Mouse (Mus musculus) midbrain, embryonic 11.5 days (tissue): Measurements from ENCODE around the gene Gm20518. TPM values are rescaled to one million over a fixed set of nuclear protein-coding genes. Genes with fewer than 3 reads are reported as not detected.
A peak's percentile ranks its signal among the peaks of the same experiment; 100 is the strongest.

Source experiments
- ATAC-seq: fragments of 200-750 bp; cut with Nextera tagmentation; 2 replicates; pipeline ENCODE4 v1.8.0; 2017; ENCODE audit warnings: moderate TSS enrichment, moderate library complexity; ENCODE audit not compliant: low FRiP score
- DNase-seq: peaks from one replicate; pipeline ENCODE4 v3.0.0; 2015; ENCODE audit warnings: low spot score; ENCODE audit errors: missing footprints
- H3K27ac ChIP-seq: fragments of 300-500 bp; sonication (generic); 2 replicates; pipeline ENCODE4 v1.5.1; 2014; ENCODE audit warnings: low read depth, low read length
- H3K27me3 ChIP-seq: fragments of 300-500 bp; sonication (generic); 2 replicates; pipeline ENCODE4 v1.6.1; 2014; ENCODE audit warnings: mild to moderate bottlenecking, low read length, moderate library complexity, mixed read lengths; ENCODE audit not compliant: control insufficient read depth, insufficient read depth
- H3K36me3 ChIP-seq: fragments of 300-500 bp; sonication (generic); 2 replicates; pipeline ENCODE4 v1.6.1; 2014; ENCODE audit warnings: mild to moderate bottlenecking, low read length, moderate library complexity, mixed read lengths; ENCODE audit not compliant: control insufficient read depth, insufficient read depth
- H3K4me1 ChIP-seq: fragments of 300-500 bp; sonication (generic); 2 replicates; pipeline ENCODE4 v1.6.1; 2014; ENCODE audit warnings: low read length; ENCODE audit not compliant: control insufficient read depth, insufficient read depth
- H3K4me2 ChIP-seq: fragments of 300-500 bp; sonication (generic); 2 replicates; pipeline ENCODE4 v1.6.1; 2014; ENCODE audit warnings: mild to moderate bottlenecking, moderate library complexity
- H3K4me3 ChIP-seq: fragments of 300-500 bp; sonication (generic); 2 replicates; pipeline ENCODE4 v1.5.1; 2014; ENCODE audit warnings: low read depth, low read length
- H3K9ac ChIP-seq: fragments of 300-500 bp; sonication (generic); 2 replicates; pipeline ENCODE4 v1.6.1; 2014; ENCODE audit warnings: low read length
- H3K9me3 ChIP-seq: fragments of 300-500 bp; sonication (generic); 2 replicates; pipeline ENCODE4 v1.6.1; 2016; ENCODE audit warnings: low read length; ENCODE audit not compliant: control insufficient read depth
- WGBS: fragments of 180-500 bp; shearing (Covaris S2); extraction: QIAGEN DNeasy Blood & Tissue Kit; methylation state at CpG from one replicate; pipeline ENCODE4 v1.1.7; 2014; 5-methylcytosine and 5-hydroxymethylcytosine counted together
- polyA plus RNA-seq: library from polyadenylated mRNA; unstranded; fragments of >200 nt; fragmentation: Nextera tagmentation; extraction: Ambion mirVana; gene quantifications from 2 replicates; pipeline ENCODE4 v1.2.1, GENCODE M21; 2014

Gm20518 gene
- polyA plus RNA-seq, 1 experiment from 2014 or later: 0.16 TPM

- no peak for ATAC-seq
- WGBS: 85% methylated on average over 6 of the region's 6 CpGs
- no peaks in the 10 kb centered on the region for H3K9me3 ChIP-seq
- no peaks in the 10 kb centered on the region for H3K27me3 ChIP-seq
- H3K36me3 ChIP-seq: no peaks in the 10 kb centered on the region
- H3K27ac ChIP-seq: no peak overlapping the region
- H3K9ac ChIP-seq: peak overlapping the region; percentile 99
- peaks cover 16% of the 10 kb centered on the region for H3K4me1 ChIP-seq
- peak overlapping the region; percentile 94 for H3K4me3 ChIP-seq
- peak; percentile 77 for DNase-seq
- H3K4me2 ChIP-seq: peak overlapping the region; percentile 71
These were observed 1.7 kb downstream of the Gm20518 start for GRCm38 (mm10) chr16:17889689-17890341.

DNA sequence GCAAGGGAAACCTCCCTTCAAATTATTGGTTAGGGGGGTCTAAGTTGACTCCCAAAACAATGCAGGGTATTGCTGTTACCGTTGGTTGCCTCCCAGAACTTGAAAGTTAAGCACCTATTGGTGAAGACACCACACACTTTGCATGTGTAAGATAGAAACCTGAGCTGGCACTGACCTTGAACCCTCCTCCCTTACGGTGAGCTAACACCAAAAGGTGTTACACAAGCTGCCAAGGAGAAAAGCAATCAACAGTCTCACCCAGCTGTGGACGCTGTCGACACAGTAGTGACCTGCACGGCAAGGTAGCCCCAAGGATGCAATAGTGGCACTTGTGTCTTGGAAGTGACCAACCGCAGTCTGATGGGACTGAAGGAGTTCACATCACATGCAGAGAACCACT, 7.4 kb downstream of the Gm20518 start:
- 90% methylated on average over 6 of the region's 6 CpGs for WGBS
- H3K27ac ChIP-seq: no peak overlapping the region
- H3K27me3 ChIP-seq: no peaks in the 10 kb centered on the region
- no peak overlapping the region for H3K9ac ChIP-seq
- ATAC-seq (no peak), DNase-seq (peak; percentile 57)
- H3K4me3 ChIP-seq: no peak overlapping the region
- no peaks in the 10 kb centered on the region for H3K9me3 ChIP-seq
- no peaks in the 10 kb centered on the region for H3K4me1 ChIP-seq
- H3K36me3 ChIP-seq: 0 out of 2 replicates have a peak, but pooled peaks cover 2% of the 10 kb centered on the region
- H3K4me2 ChIP-seq: no peak overlapping the region

GRCm38 (mm10) chr16:17882196-17882595, 9.3 kb downstream of the Gm20518 start:
- H3K36me3 ChIP-seq: 0 out of 2 replicates have a peak, but pooled peaks cover 2% of the 10 kb centered on the region
- no peak overlapping the region for H3K9ac ChIP-seq

DNA sequence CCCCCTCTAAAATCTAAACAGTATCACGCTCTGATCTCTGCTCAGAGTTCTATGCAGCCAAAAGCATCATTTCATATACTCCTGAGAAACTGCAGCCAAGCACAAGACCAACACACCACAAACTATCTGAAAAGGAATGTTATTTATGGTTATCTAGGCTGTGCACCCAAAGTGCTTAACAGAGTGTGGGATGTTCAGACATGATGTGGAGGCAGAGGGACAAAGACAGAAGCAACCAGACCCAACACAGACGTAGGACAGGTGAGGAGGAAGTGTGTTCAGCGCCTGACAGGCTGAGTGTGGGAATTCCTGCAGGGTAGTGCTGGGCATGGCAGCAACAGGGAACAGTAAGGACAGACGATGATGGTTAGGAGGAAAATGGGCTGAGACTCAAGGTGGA, 11.9 kb downstream of the Gm20518 start:
- ATAC-seq: no peak
- H3K4me1 ChIP-seq: no peaks in the 10 kb centered on the region
- H3K27ac ChIP-seq: no peak overlapping the region
- H3K9ac ChIP-seq: no peak overlapping the region
- H3K9me3 ChIP-seq: no peaks in the 10 kb centered on the region
- DNase-seq: peak; percentile 66
- no peak overlapping the region for H3K4me3 ChIP-seq
- H3K36me3 ChIP-seq: 0 out of 2 replicates have a peak, but pooled peaks cover 2% of the 10 kb centered on the region
- H3K4me2 ChIP-seq: no peak overlapping the region
- WGBS: 96% methylated on average over 4 of the region's 4 CpGs
- H3K27me3 ChIP-seq: no peaks in the 10 kb centered on the region

More at GRCm38 (mm10) chr16:17882196-17882595, 9.3 kb downstream of the Gm20518 start:
- Histone ChIP-seq H3K27me3 (no peaks in the 10 kb centered on the region), H3K4me3 (no peak overlapping the region), H3K27ac (no peak overlapping the region), H3K4me1 (no peaks in the 10 kb centered on the region), H3K4me2 (no peak overlapping the region), H3K9me3 (no peaks in the 10 kb centered on the region)
- peak; percentile 44 for DNase-seq
- no peak for ATAC-seq

GRCm38 (mm10) chr16:17876096-17876495, 15.4 kb downstream of the Gm20518 start:
- 96% methylated on average over 1 of the region's 1 CpGs for WGBS
- Histone ChIP-seq H3K4me2 (no peak overlapping the region), H3K27me3 (no peaks in the 10 kb centered on the region), H3K36me3 (peaks cover 7% of the 10 kb centered on the region; the same call in 1 of the 2 replicates), H3K4me3 (no peak overlapping the region), H3K27ac (no peak overlapping the region), H3K4me1 (no peaks in the 10 kb centered on the region), H3K9ac (no peak overlapping the region), H3K9me3 (no peaks in the 10 kb centered on the region)
- ATAC-seq (no peak), DNase-seq (no peak)

DNA sequence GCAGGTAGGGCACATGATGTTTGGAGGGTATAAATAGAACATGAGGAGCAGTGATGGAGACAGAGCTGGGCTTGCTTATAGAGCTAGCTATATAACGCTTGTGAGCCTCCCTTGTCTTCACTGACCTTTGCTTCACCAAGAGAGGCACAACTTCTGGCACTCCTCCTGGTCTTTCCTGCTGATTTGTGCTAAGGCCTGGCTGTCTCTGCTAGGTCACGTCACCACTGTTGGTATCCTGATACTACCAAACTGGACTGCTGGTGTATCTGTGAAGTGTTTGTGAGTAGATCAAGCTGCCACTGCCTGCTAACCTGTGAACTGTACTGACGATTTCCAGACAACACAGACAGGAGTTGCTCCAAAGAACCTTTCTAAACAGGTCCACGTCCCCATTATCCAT, 16.3 kb downstream of the Gm20518 start:
- H3K4me2 ChIP-seq: no peak overlapping the region
- DNase-seq (peak; percentile 61), ATAC-seq (no peak)
- H3K27me3 ChIP-seq: no peaks in the 10 kb centered on the region
- WGBS: 92% methylated on average over 4 of the region's 4 CpGs
- H3K27ac ChIP-seq: no peak overlapping the region
- H3K9me3 ChIP-seq: no peaks in the 10 kb centered on the region
- no peak overlapping the region for H3K9ac ChIP-seq
- H3K4me3 ChIP-seq: no peak overlapping the region
- no peaks in the 10 kb centered on the region for H3K4me1 ChIP-seq
- peaks cover 9% of the 10 kb centered on the region; the same call in 1 of the 2 replicates for H3K36me3 ChIP-seq

DNA sequence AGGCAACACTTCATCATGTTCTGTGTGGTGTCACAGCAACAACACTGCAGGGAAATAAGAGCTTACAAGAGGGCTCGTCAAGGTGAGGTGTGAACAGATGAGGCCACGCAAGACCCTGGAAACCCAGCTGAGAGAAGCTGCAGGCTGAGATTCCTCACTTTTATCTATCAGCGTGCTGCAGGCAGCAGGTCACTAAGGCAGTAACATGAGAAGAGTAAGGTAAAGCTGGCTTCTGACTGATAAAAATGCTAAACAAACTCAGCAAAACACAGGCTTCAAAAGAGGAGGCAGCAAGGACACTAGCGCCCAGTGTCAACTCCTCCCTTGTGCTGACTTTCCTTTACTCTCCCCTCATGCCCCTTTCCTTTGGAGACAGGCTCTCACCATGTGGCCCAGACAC, 18.5 kb downstream of the Gm20518 start:
- Histone ChIP-seq H3K4me3 (no peak overlapping the region), H3K4me1 (no peaks in the 10 kb centered on the region), H3K27me3 (no peaks in the 10 kb centered on the region), H3K9me3 (no peaks in the 10 kb centered on the region), H3K9ac (no peak overlapping the region), H3K27ac (no peak overlapping the region), H3K36me3 (peaks cover 10% of the 10 kb centered on the region; the same call in 1 of the 2 replicates), H3K4me2 (no peak overlapping the region)
- WGBS: 78% methylated on average over 4 of the region's 4 CpGs
- ATAC-seq (no peak), DNase-seq (peak; percentile 47)

- no peak overlapping the region for H3K4me3 ChIP-seq
- WGBS: 90% methylated on average over 5 of the region's 5 CpGs
- no peak overlapping the region for H3K9ac ChIP-seq
- no peak overlapping the region for H3K27ac ChIP-seq
- no peak overlapping the region for H3K4me2 ChIP-seq
- H3K36me3 ChIP-seq: peaks cover 10% of the 10 kb centered on the region; the same call in 1 of the 2 replicates
- no peaks in the 10 kb centered on the region for H3K9me3 ChIP-seq
- ATAC-seq: no peak
- peak; percentile 44 for DNase-seq
- H3K27me3 ChIP-seq: no peaks in the 10 kb centered on the region
- H3K4me1 ChIP-seq: no peaks in the 10 kb centered on the region
These were observed 20.2 kb downstream of the Gm20518 start for GRCm38 (mm10) chr16:17871248-17871647.

DNA sequence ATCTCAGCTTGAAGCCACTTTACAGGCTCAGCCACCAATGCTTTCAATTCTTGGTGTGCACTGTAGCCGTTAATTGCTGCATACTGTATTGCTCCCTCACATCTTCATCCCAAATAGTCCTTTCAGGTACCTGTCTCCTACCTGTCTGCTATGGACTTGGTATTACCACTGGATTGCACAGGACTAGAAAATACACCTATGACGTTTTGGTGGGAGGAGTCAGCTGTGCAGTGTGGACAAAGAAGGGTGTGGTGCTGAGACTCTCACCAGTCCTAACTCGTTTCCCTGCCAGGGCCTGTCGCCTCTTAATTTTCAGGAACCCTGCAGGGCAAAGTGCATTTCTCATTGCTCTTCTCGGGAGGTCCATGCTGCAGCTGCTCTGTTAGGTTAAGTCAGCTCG, 25.7 kb downstream of the Gm20518 start:
- peaks cover 4% of the 10 kb centered on the region; the same call in 1 of the 2 replicates for H3K4me1 ChIP-seq
- whole genome bisulfite sequencing: 82% methylated on average over 6 of the region's 6 CpGs
- H3K4me3 ChIP-seq: no peak overlapping the region
- DNase-seq (no peak), ATAC-seq (no peak)
- no peak overlapping the region for H3K27ac ChIP-seq
- no peak overlapping the region for H3K4me2 ChIP-seq
- no peaks in the 10 kb centered on the region for H3K27me3 ChIP-seq
- no peak overlapping the region for H3K9ac ChIP-seq
- H3K9me3 ChIP-seq: no peaks in the 10 kb centered on the region
- peaks cover 4% of the 10 kb centered on the region; the same call in 1 of the 2 replicates for H3K36me3 ChIP-seq
